Mouse (Mus musculus): Measurements from ENCODE around the gene Tmeff1.

DNA sequence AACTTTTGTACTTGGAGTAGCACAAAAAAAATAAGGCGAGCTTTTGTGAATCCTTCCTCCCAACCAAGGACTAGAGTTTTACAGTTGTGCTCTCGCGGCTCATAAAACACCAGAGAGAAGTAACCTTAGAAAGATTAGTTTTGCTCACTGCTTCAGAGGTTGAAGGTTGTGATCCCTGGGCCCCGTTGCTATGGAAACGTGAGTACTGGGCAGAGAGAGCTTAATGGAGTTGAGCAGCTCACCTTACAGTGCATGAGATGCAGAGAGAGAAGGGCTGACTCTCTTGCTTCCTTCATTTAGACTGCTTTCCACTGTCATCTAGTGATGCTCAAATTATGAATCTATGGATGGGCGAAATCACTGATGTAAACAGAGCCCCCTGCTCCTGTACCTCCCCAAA, 48.6 kb downstream of the Tmeff1 start:
- TF ChIP-seq CTCF (IDR thresholded peaks at IDR 0.05; ENCODE audit: extremely low read depth, insufficient read depth, insufficient read length, insufficient replicate concordance) (no peak), POLR2A (IDR thresholded peaks at IDR 0.05; ENCODE audit: low read depth, low read length) (no peak)
